Mouse (Mus musculus): ENCODE results near the gene Pdia5. TPM values are rescaled to one million over a fixed set of nuclear protein-coding genes. Genes with fewer than 3 reads are reported as not detected.

Pdia5 gene
- polyA plus RNA-seq, 1 experiment from 2014 or later = 35.2 TPM

DNA sequence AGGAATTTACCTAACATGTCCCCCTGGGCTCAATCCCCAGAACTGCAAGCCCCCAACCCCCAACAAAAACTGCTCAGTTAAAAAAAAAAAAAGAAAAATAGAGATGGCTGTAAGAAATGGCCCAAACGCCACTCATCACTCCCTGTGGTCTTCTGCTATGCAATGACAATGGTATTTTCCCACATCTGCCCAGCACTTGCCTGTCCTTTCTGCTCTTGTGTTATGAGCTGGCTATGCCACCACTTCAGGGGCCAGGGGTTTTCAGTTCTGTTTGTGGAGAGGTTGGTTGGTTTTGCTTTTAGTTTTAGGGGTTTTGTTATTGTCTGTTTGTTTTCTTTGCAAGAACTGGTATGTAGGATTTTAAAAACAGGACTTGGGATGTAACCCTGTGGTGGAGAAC lies 13.4 kb downstream of the Pdia5 start:
- Histone ChIP-seq H3K4me3 (ENCODE audit: low read depth, low read length) (no peak overlapping the region), H3K27ac (replicated peaks) (no peak overlapping the region), H3K9me3 (ENCODE audit: control insufficient read depth, low read length) (no peaks in the 10 kb centered on the region), H3K9ac (ENCODE audit: low read length) (no peak overlapping the region), H3K4me1 (replicated peaks; ENCODE audit: control insufficient read depth, insufficient read depth) (no peaks in the 10 kb centered on the region), H3K36me3 (ENCODE audit: control insufficient read depth, insufficient read depth, low read length) (no peaks in the 10 kb centered on the region), H3K27me3 (ENCODE audit: control insufficient read depth, insufficient read depth, low read length) (no peaks in the 10 kb centered on the region), H3K4me2 (replicated peaks; ENCODE audit: low read depth) (no peak overlapping the region)
- WGBS = 90% methylated on average over 1 of the region's 1 CpGs
- ATAC-seq (ENCODE audit: low FRiP score, low TSS enrichment) (no peak), DNase-seq (ENCODE audit: low spot score) (no peak)
- TF ChIP-seq EP300 (optimal IDR thresholded peaks at IDR 0.05) (no peak), CTCF (IDR thresholded peaks at IDR 0.05; ENCODE audit: low read depth) (no peak)

DNA sequence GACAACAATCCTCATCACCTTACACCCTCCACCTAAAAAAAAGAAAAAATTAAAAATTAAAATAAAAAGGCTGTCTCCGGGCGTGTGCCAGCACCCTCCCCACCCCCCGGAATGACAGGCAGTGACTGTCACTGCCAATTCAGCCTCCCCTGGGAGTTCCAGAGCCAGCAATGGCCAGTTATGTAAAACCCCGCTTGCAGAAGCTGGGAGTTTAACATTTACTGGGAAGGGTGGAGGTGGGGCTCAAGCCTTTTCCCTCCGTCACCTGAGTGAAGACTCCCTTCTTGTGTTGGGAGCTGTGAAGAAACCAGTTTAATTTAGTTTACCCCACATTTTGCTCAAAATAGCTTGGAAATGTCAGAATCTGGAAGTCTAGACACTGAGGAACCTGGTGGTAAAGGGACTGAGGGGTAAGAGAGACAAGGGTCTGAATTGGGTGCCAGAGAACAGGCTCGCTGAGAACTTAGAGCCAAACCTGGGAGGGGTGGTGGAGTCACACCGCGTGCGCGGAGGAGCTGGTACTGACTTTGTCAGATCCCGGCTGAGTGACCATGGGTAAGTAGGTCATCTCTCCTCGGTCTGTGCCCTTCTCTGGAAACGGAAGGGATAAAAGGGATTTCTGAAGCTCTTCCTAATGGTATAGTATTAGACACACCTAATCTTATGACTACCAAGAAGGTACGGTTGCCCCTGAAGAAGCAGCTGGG lies 18.0 kb downstream of the Pdia5 start:
- H3K4me2 ChIP-seq (replicated peaks; ENCODE audit: low read depth) = no peak overlapping the region
- no peak for TF ChIP-seq CTCF (IDR thresholded peaks at IDR 0.05; ENCODE audit: low read depth)
- no peak for TF ChIP-seq EP300 (optimal IDR thresholded peaks at IDR 0.05)
- 87% methylated on average over 14 of the region's 14 CpGs for WGBS

DNA sequence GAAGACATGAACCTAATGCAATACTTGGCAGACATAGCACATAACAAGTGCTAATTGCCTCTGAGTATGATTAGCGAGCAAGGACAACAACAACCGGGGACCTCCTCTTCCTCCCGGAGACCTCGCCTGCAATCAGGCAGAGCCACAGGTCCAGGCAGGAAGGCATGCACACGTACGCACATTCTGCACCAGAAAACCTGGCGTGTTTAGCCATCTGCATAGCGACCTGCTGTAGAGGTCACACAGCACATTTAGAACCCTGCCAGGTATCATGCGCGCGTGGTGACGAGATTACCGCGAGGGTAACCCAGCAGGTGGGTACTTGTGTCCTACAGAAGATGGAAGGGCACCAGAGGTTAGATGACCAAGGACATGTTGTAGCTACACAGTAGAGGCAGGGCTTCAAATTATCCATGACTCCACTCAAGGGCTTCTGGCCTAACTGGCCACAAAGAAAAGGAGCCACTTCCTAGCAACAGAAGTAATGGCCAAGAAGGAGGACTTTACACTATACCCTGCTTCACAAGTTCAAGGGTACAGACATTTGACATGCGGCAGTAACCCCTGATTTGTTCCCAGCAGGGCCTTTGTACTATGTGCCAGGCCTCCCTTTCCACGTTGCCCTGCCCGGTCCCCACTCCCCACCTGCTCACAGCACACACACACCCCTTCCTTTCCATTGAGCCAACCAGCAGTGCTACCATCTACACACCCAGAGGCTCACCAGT lies 18.7 kb downstream of the Pdia5 start:
- TF ChIP-seq EP300 (optimal IDR thresholded peaks at IDR 0.05) (no peak), CTCF (IDR thresholded peaks at IDR 0.05; ENCODE audit: low read depth) (no peak)
- Histone ChIP-seq H3K27me3 (ENCODE audit: control insufficient read depth, insufficient read depth, low read length) (no peaks in the 10 kb centered on the region), H3K4me2 (replicated peaks; ENCODE audit: low read depth) (no peak overlapping the region), H3K4me1 (replicated peaks; ENCODE audit: control insufficient read depth, insufficient read depth) (no peaks in the 10 kb centered on the region), H3K9me3 (ENCODE audit: control insufficient read depth, low read length) (no peaks in the 10 kb centered on the region), H3K27ac (replicated peaks) (no peak overlapping the region), H3K9ac (ENCODE audit: low read length) (no peak overlapping the region), H3K4me3 (ENCODE audit: low read depth, low read length) (no peak overlapping the region), H3K36me3 (ENCODE audit: control insufficient read depth, insufficient read depth, low read length) (no peaks in the 10 kb centered on the region)
- no peak for DNase-seq (ENCODE audit: low spot score)
- 81% methylated on average over 17 of the region's 17 CpGs for WGBS
- ATAC-seq (ENCODE audit: low FRiP score, low TSS enrichment) = no peak

More for the DNA sequence above, 18.0 kb downstream of the Pdia5 start:
- H3K27ac ChIP-seq (replicated peaks) = no peak overlapping the region
- no peaks in the 10 kb centered on the region for H3K36me3 ChIP-seq (ENCODE audit: control insufficient read depth, insufficient read depth, low read length)
- no peaks in the 10 kb centered on the region for H3K9me3 ChIP-seq (ENCODE audit: control insufficient read depth, low read length)
- no peak overlapping the region for H3K9ac ChIP-seq (ENCODE audit: low read length)
- H3K4me1 ChIP-seq (replicated peaks; ENCODE audit: control insufficient read depth, insufficient read depth) = no peaks in the 10 kb centered on the region
- DNase-seq (ENCODE audit: low spot score) (no peak), ATAC-seq (ENCODE audit: low FRiP score, low TSS enrichment) (no peak)
- H3K4me3 ChIP-seq (ENCODE audit: low read depth, low read length) = no peak overlapping the region
- no peaks in the 10 kb centered on the region for H3K27me3 ChIP-seq (ENCODE audit: control insufficient read depth, insufficient read depth, low read length)

DNA sequence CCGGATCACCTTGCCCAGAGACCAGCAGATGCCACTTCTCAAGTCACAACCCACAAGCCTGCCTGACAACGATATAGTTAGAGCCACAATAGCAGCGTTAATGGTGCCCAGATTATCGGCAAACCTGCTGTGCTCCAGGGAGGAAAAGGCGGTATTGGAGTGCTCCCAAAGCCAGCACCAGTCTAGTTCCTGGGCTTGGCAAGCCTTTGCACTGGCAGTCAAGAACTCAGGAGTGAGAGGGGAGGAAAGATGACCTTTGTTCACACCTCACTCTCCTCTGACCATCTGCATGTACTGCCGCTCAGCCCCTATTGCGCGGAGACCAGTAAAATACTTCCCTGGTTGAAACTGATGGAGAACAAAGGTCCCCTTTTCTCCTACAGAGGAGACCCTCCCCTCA lies 19.7 kb downstream of the Pdia5 start:
- Histone ChIP-seq H3K9me3 (ENCODE audit: control insufficient read depth, low read length) (no peaks in the 10 kb centered on the region), H3K27ac (replicated peaks) (no peak overlapping the region), H3K4me2 (replicated peaks; ENCODE audit: low read depth) (no peak overlapping the region), H3K27me3 (ENCODE audit: control insufficient read depth, insufficient read depth, low read length) (no peaks in the 10 kb centered on the region), H3K4me3 (ENCODE audit: low read depth, low read length) (no peak overlapping the region), H3K9ac (ENCODE audit: low read length) (no peak overlapping the region), H3K4me1 (replicated peaks; ENCODE audit: control insufficient read depth, insufficient read depth) (no peaks in the 10 kb centered on the region), H3K36me3 (ENCODE audit: control insufficient read depth, insufficient read depth, low read length) (no peaks in the 10 kb centered on the region)
- WGBS = 91% methylated on average over 8 of the region's 8 CpGs
- no peak for DNase-seq (ENCODE audit: low spot score)
- no peak for TF ChIP-seq EP300 (optimal IDR thresholded peaks at IDR 0.05)
- TF ChIP-seq CTCF (IDR thresholded peaks at IDR 0.05; ENCODE audit: low read depth) = no peak
- ATAC-seq (ENCODE audit: low FRiP score, low TSS enrichment) = no peak

DNA sequence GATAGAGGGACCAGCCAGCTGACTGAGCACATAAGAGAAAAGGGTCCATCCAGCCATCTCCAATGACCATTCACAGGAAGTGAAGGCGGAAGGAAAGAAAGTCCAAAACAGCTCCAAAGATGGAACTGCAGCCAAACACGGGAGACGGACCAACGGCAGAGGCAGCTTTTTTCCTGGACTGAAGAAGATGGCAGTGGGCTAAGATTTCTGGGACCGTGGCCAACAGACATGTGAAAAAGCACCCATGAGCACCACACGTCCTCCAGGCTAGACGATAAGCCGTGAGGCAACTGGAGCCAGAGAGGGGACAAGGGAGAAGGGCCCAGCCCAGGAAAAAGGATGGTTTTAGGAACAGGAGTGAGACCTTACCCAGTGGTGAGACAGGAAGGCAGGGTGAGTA lies 20.6 kb downstream of the Pdia5 start:
- Histone ChIP-seq H3K36me3 (ENCODE audit: control insufficient read depth, insufficient read depth, low read length) (no peaks in the 10 kb centered on the region), H3K9me3 (ENCODE audit: control insufficient read depth, low read length) (no peaks in the 10 kb centered on the region), H3K4me1 (replicated peaks; ENCODE audit: control insufficient read depth, insufficient read depth) (no peaks in the 10 kb centered on the region), H3K4me3 (ENCODE audit: low read depth, low read length) (no peak overlapping the region), H3K4me2 (replicated peaks; ENCODE audit: low read depth) (no peak overlapping the region), H3K9ac (ENCODE audit: low read length) (no peak overlapping the region), H3K27ac (replicated peaks) (no peak overlapping the region), H3K27me3 (ENCODE audit: control insufficient read depth, insufficient read depth, low read length) (no peaks in the 10 kb centered on the region)
- no peak for TF ChIP-seq CTCF (IDR thresholded peaks at IDR 0.05; ENCODE audit: low read depth)
- no peak for TF ChIP-seq EP300 (optimal IDR thresholded peaks at IDR 0.05)
- DNase-seq (ENCODE audit: low spot score) (no peak), ATAC-seq (ENCODE audit: low FRiP score, low TSS enrichment) (no peak)
- WGBS = 58% methylated on average over 8 of the region's 8 CpGs

DNA sequence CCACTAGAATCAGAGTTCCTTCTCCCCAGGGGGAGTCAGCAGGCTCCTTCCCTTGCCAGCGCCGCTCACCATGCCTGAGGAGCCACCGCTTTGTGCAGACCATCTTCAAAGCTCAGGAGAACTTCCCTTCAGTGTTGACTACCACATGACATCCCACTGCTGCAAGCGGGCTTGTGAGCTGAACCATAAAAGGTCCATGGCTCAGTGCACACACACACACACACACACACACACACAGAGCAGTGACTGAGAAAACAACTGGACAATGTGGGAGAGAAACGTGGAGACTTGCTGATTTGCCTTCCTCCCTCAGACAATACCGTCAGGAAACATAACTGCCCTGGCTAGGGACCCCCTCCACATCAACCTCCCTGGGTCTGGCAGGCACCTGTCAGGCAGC lies 21.7 kb downstream of the Pdia5 start:
- H3K4me2 ChIP-seq (replicated peaks; ENCODE audit: low read depth) = no peak overlapping the region
- WGBS = 78% methylated on average over 6 of the region's 6 CpGs
- no peaks in the 10 kb centered on the region for H3K4me1 ChIP-seq (replicated peaks; ENCODE audit: control insufficient read depth, insufficient read depth)

More for the DNA sequence above, 21.7 kb downstream of the Pdia5 start:
- no peak for ATAC-seq (ENCODE audit: low FRiP score, low TSS enrichment)
- Histone ChIP-seq H3K27ac (replicated peaks) (no peak overlapping the region), H3K4me3 (ENCODE audit: low read depth, low read length) (no peak overlapping the region), H3K9ac (ENCODE audit: low read length) (no peak overlapping the region), H3K27me3 (ENCODE audit: control insufficient read depth, insufficient read depth, low read length) (no peaks in the 10 kb centered on the region), H3K9me3 (ENCODE audit: control insufficient read depth, low read length) (no peaks in the 10 kb centered on the region), H3K36me3 (ENCODE audit: control insufficient read depth, insufficient read depth, low read length) (no peaks in the 10 kb centered on the region)
- DNase-seq (ENCODE audit: low spot score) = no peak
- no peak for TF ChIP-seq CTCF (IDR thresholded peaks at IDR 0.05; ENCODE audit: low read depth)
- no peak for TF ChIP-seq EP300 (optimal IDR thresholded peaks at IDR 0.05)
